Mouse (Mus musculus): ENCODE data around the gene Far2. TPM values are rescaled to one million over a fixed set of nuclear protein-coding genes. Genes with fewer than 3 reads are reported as not detected.

Gene Far2
- polyA plus RNA-seq (2014; fragmentation: Nextera tagmentation; extraction: Ambion mirVana) = 12.9 and 13.3 TPM in 2 replicates

- no peak for TF ChIP-seq CTCF (IDR thresholded peaks at IDR 0.05; ENCODE audit: low read depth)
- no peaks in the 10 kb centered on the region for H3K9me3 ChIP-seq (ENCODE audit: low read depth, low read length)
- H3K9ac ChIP-seq = peak within 1 kb of the TSS; percentile 56
- DNase-seq (peak; percentile 60), ATAC-seq (ENCODE audit: insufficient read depth) (peak; percentile 85)
- H3K4me3 ChIP-seq (ENCODE audit: low read depth, low read length) = peak within 1 kb of the TSS; percentile 41
- H3K27me3 ChIP-seq (ENCODE audit: insufficient read depth, low read length) = peaks cover 13% of the 10 kb centered on the region
- no peaks in the 10 kb centered on the region for H3K4me1 ChIP-seq (ENCODE audit: insufficient read depth)
- no peaks in the 10 kb centered on the region for H3K36me3 ChIP-seq (ENCODE audit: insufficient read depth)
- peak within 1 kb of the TSS; percentile 84 for H3K4me2 ChIP-seq
- H3K27ac ChIP-seq (ENCODE audit: low read depth) = no peak within 1 kb of the TSS
- 2% methylated on average over 34 of the region's 34 CpGs for WGBS
Measured at GRCm38 (mm10) chr6:148046881-148047649, at the start of gene Far2. TSS of gene Far2 (plus strand) at chr6:148047259.

- ATAC-seq (ENCODE audit: insufficient read depth) (no peak), DNase-seq (no peak)
- Histone ChIP-seq H3K27me3 (ENCODE audit: insufficient read depth, low read length) (no peaks in the 10 kb centered on the region), H3K27ac (ENCODE audit: low read depth) (no peak overlapping the region), H3K4me2 (no peak overlapping the region), H3K4me1 (ENCODE audit: insufficient read depth) (0 out of 2 replicates have a peak, but pooled peaks cover 1% of the 10 kb centered on the region), H3K36me3 (ENCODE audit: insufficient read depth) (no peaks in the 10 kb centered on the region), H3K4me3 (ENCODE audit: low read depth, low read length) (no peak overlapping the region), H3K9me3 (ENCODE audit: low read depth, low read length) (no peaks in the 10 kb centered on the region), H3K9ac (no peak overlapping the region)
- 89% methylated on average over 2 of the region's 2 CpGs for WGBS
- no peak for TF ChIP-seq CTCF (IDR thresholded peaks at IDR 0.05; ENCODE audit: low read depth)
Measured at GRCm38 (mm10) chr6:148000483-148000882, 46.6 kb upstream of the Far2 start.

- no peaks in the 10 kb centered on the region for H3K9me3 ChIP-seq (ENCODE audit: low read depth, low read length)
- H3K4me1 ChIP-seq (ENCODE audit: insufficient read depth) = 0 out of 2 replicates have a peak, but pooled peaks cover 4% of the 10 kb centered on the region
- H3K9ac ChIP-seq = no peak overlapping the region
- H3K27ac ChIP-seq (ENCODE audit: low read depth) = no peak overlapping the region
- no peak overlapping the region for H3K4me2 ChIP-seq
- peak; percentile 50 for ATAC-seq (ENCODE audit: insufficient read depth)
- peak; percentile 73 for TF ChIP-seq CTCF (IDR thresholded peaks at IDR 0.05; ENCODE audit: low read depth)
- no peaks in the 10 kb centered on the region for H3K27me3 ChIP-seq (ENCODE audit: insufficient read depth, low read length)
- H3K36me3 ChIP-seq (ENCODE audit: insufficient read depth) = no peaks in the 10 kb centered on the region
- H3K4me3 ChIP-seq (ENCODE audit: low read depth, low read length) = no peak overlapping the region
- 21% methylated on average over 3 of the region's 3 CpGs for WGBS
- DNase-seq = peak; percentile 78
Measured at GRCm38 (mm10) chr6:148001071-148001470, 46.0 kb upstream of the Far2 start.

- peak; percentile 52 for TF ChIP-seq CTCF (IDR thresholded peaks at IDR 0.05; ENCODE audit: low read depth)
- peak overlapping the region; percentile 80 for H3K27ac ChIP-seq (ENCODE audit: low read depth)
- H3K9ac ChIP-seq = no peak overlapping the region
- DNase-seq (peak; percentile 92), ATAC-seq (ENCODE audit: insufficient read depth) (peak; percentile 79)
- H3K36me3 ChIP-seq (ENCODE audit: insufficient read depth) = no peaks in the 10 kb centered on the region
- 0 out of 2 replicates have a peak, but pooled peaks cover 4% of the 10 kb centered on the region for H3K4me1 ChIP-seq (ENCODE audit: insufficient read depth)
- H3K9me3 ChIP-seq (ENCODE audit: low read depth, low read length) = no peaks in the 10 kb centered on the region
- no peak overlapping the region for H3K4me2 ChIP-seq
- H3K27me3 ChIP-seq (ENCODE audit: insufficient read depth, low read length) = no peaks in the 10 kb centered on the region
- no peak overlapping the region for H3K4me3 ChIP-seq (ENCODE audit: low read depth, low read length)
- 43% methylated on average over 11 of the region's 11 CpGs for WGBS
Measured at GRCm38 (mm10) chr6:148006118-148006837, 40.8 kb upstream of the Far2 start.

GRCm38 (mm10) chr6:148040759-148041158 lies 6.3 kb upstream of the Far2 start:
- Histone ChIP-seq H3K9me3 (ENCODE audit: low read depth, low read length) (no peaks in the 10 kb centered on the region), H3K4me3 (ENCODE audit: low read depth, low read length) (no peak overlapping the region), H3K27me3 (ENCODE audit: insufficient read depth, low read length) (no peaks in the 10 kb centered on the region), H3K27ac (ENCODE audit: low read depth) (no peak overlapping the region), H3K36me3 (ENCODE audit: insufficient read depth) (no peaks in the 10 kb centered on the region), H3K9ac (no peak overlapping the region), H3K4me2 (no peak overlapping the region), H3K4me1 (ENCODE audit: insufficient read depth) (no peaks in the 10 kb centered on the region)
- WGBS = 78% methylated on average over 1 of the region's 1 CpGs
- DNase-seq (no peak), ATAC-seq (ENCODE audit: insufficient read depth) (no peak)
- TF ChIP-seq CTCF (IDR thresholded peaks at IDR 0.05; ENCODE audit: low read depth) = no peak

- Histone ChIP-seq H3K4me1 (ENCODE audit: insufficient read depth) (no peaks in the 10 kb centered on the region), H3K9me3 (ENCODE audit: low read depth, low read length) (no peaks in the 10 kb centered on the region), H3K27me3 (ENCODE audit: insufficient read depth, low read length) (peaks cover 13% of the 10 kb centered on the region), H3K4me3 (ENCODE audit: low read depth, low read length) (peak overlapping the region; percentile 41), H3K4me2 (peak overlapping the region; percentile 84), H3K36me3 (ENCODE audit: insufficient read depth) (no peaks in the 10 kb centered on the region), H3K9ac (peak overlapping the region; percentile 56; the same call in 1 of the 2 replicates), H3K27ac (ENCODE audit: low read depth) (no peak overlapping the region)
- ATAC-seq (ENCODE audit: insufficient read depth) = peak; percentile 28; the same call in 1 of the 2 replicates
- TF ChIP-seq CTCF (IDR thresholded peaks at IDR 0.05; ENCODE audit: low read depth) = no peak
- no peak for DNase-seq
Measured at GRCm38 (mm10) chr6:148047650-148047988, 560 bp downstream of the Far2 start.

GRCm38 (mm10) chr6:148063131-148063530 lies 16.1 kb downstream of the Far2 start:
- Histone ChIP-seq H3K27ac (ENCODE audit: low read depth) (no peak overlapping the region), H3K4me3 (ENCODE audit: low read depth, low read length) (no peak overlapping the region), H3K4me2 (no peak overlapping the region), H3K4me1 (ENCODE audit: insufficient read depth) (no peaks in the 10 kb centered on the region), H3K9ac (no peak overlapping the region), H3K9me3 (ENCODE audit: low read depth, low read length) (no peaks in the 10 kb centered on the region), H3K27me3 (ENCODE audit: insufficient read depth, low read length) (no peaks in the 10 kb centered on the region), H3K36me3 (ENCODE audit: insufficient read depth) (no peaks in the 10 kb centered on the region)
- no peak for ATAC-seq (ENCODE audit: insufficient read depth)
- DNase-seq = no peak
- no peak for TF ChIP-seq CTCF (IDR thresholded peaks at IDR 0.05; ENCODE audit: low read depth)
- 80% methylated on average over 3 of the region's 3 CpGs for WGBS
